Mouse (Mus musculus): Measurements from ENCODE around the gene Vmn1r23. TPM values are rescaled to one million over a fixed set of nuclear protein-coding genes. Genes with fewer than 3 reads are reported as not detected.

The Vmn1r23 gene
- not detected for polyA plus RNA-seq (2015; fragmentation: Illumina TruSeq; extraction: RNeasy Lipid Tissue Mini Kit (QIAGEN cat#74804); ENCODE audit: low read depth, low replicate concordance)

GRCm38 (mm10) chr6:57926738-57927137 is at the start of gene Vmn1r23:
Gene Vmn1r23 (minus strand): TSS chr6:57926838.

GRCm38 (mm10) chr6:57961403-57961802 is 34.8 kb upstream of the Vmn1r23 start, which contains the start of gene Vmn1r24:
Gene Vmn1r24 (minus strand): TSS chr6:57961503.

GRCm38 (mm10) chr6:57907928-57908327 is 18.7 kb downstream of the Vmn1r23 start, which contains the start of gene Vmn1r22:
Gene Vmn1r22 (minus strand): TSS chr6:57908028.

Other genes starting within 250 kb of the Vmn1r23 start
- 20.8 TPM for gene Pyurf, start 234.8 kb downstream of the Vmn1r23 start, polyA plus RNA-seq (2015; fragmentation: Illumina TruSeq; extraction: RNeasy Lipid Tissue Mini Kit (QIAGEN cat#74804); ENCODE audit: low read depth, low replicate concordance)
- gene Lancl2, start 224.3 kb downstream of the Vmn1r23 start, polyA plus RNA-seq (2015; fragmentation: Illumina TruSeq; extraction: RNeasy Lipid Tissue Mini Kit (QIAGEN cat#74804); ENCODE audit: low read depth, low replicate concordance): 85.9 TPM
- 92.6 TPM for gene Vopp1, start 101.7 kb downstream of the Vmn1r23 start, polyA plus RNA-seq (2015; fragmentation: Illumina TruSeq; extraction: RNeasy Lipid Tissue Mini Kit (QIAGEN cat#74804); ENCODE audit: low read depth, low replicate concordance)
- not detected for gene Vmn1r21, start 76.5 kb downstream of the Vmn1r23 start, polyA plus RNA-seq (2015; fragmentation: Illumina TruSeq; extraction: RNeasy Lipid Tissue Mini Kit (QIAGEN cat#74804); ENCODE audit: low read depth, low replicate concordance)
- not detected for gene Vmn1r22, start 18.8 kb downstream of the Vmn1r23 start, polyA plus RNA-seq (2015; fragmentation: Illumina TruSeq; extraction: RNeasy Lipid Tissue Mini Kit (QIAGEN cat#74804); ENCODE audit: low read depth, low replicate concordance)
- not detected for gene Vmn1r24, start 34.7 kb upstream of the Vmn1r23 start, polyA plus RNA-seq (2015; fragmentation: Illumina TruSeq; extraction: RNeasy Lipid Tissue Mini Kit (QIAGEN cat#74804); ENCODE audit: low read depth, low replicate concordance)
- gene Vmn1r25, start 54.0 kb upstream of the Vmn1r23 start, polyA plus RNA-seq (2015; fragmentation: Illumina TruSeq; extraction: RNeasy Lipid Tissue Mini Kit (QIAGEN cat#74804); ENCODE audit: low read depth, low replicate concordance): not detected
- not detected for gene Vmn1r26, start 88.3 kb upstream of the Vmn1r23 start, polyA plus RNA-seq (2015; fragmentation: Illumina TruSeq; extraction: RNeasy Lipid Tissue Mini Kit (QIAGEN cat#74804); ENCODE audit: low read depth, low replicate concordance)

Data from brain, adult 10 weeks (tissue).